Mouse (Mus musculus) layer of hippocampus, adult 18-20 months (tissue): ENCODE measurements around the gene Gckr. TPM values are rescaled to one million over a fixed set of nuclear protein-coding genes. Genes with fewer than 3 reads are reported as not detected.

Experiments used
- DNase-seq, 2 experiments: peaks; one replicate each; pipeline ENCODE4 v3.0.0; 2022; ENCODE audit warnings: low spot score in 2 of 2
- long read RNA-seq: library from polyadenylated mRNA; stranded (forward); transcript quantifications from one replicate; pipeline ENCODE4 v2.0.0, GENCODE M21; 2021
- total RNA-seq, 2 experiments: library from RNA; stranded (reverse); gene quantifications; 2 replicates each; pipeline ENCODE4 v1.2.3; 2021

Gene Gckr
- total RNA-seq: not detected
- long read RNA-seq: 0 reads

- DNase-seq: no peak
These were observed at the start of gene Gckr for GRCm38 (mm10) chr5:31297047-31297757. Gene Gckr (plus strand): TSS chr5:31297443.

- no peak for DNase-seq
These were observed 46.5 kb upstream of the Gckr start for GRCm38 (mm10) chr5:31250716-31251115.

- DNase-seq: peak in 1 of 2 experiments; percentile 27
These were observed 45.6 kb upstream of the Gckr start, which contains the start of gene Krtcap3 for GRCm38 (mm10) chr5:31251541-31252101. Gene Krtcap3 (plus strand): TSS chr5:31251691.

- DNase-seq: peak in 1 of 2 experiments; percentile 13
These were observed 45.1 kb upstream of the Gckr start for GRCm38 (mm10) chr5:31252151-31252550.

- no peak for DNase-seq
These were observed 44.3 kb upstream of the Gckr start for GRCm38 (mm10) chr5:31252795-31253545.

- no peak for DNase-seq
These were observed 43.4 kb upstream of the Gckr start for GRCm38 (mm10) chr5:31253806-31254205.

GRCm38 (mm10) chr5:31254452-31254851 is 42.8 kb upstream of the Gckr start:
- no peak for DNase-seq

- no peak for DNase-seq
These were observed 42.3 kb upstream of the Gckr start for GRCm38 (mm10) chr5:31254901-31255300.

GRCm38 (mm10) chr5:31255381-31255780 is 41.9 kb upstream of the Gckr start:
- DNase-seq: no peak

GRCm38 (mm10) chr5:31255971-31256370 is 41.3 kb upstream of the Gckr start:
- DNase-seq: no peak

GRCm38 (mm10) chr5:31257616-31258015 is 39.6 kb upstream of the Gckr start:
- no peak for DNase-seq

GRCm38 (mm10) chr5:31266101-31266500 is 31.1 kb upstream of the Gckr start:
- no peak for DNase-seq

GRCm38 (mm10) chr5:31267686-31268085 is 29.6 kb upstream of the Gckr start:
- DNase-seq: no peak

- DNase-seq: no peak
These were observed 24.2 kb upstream of the Gckr start for GRCm38 (mm10) chr5:31273018-31273417.

GRCm38 (mm10) chr5:31279245-31279988 is 17.8 kb upstream of the Gckr start:
- DNase-seq: no peak

- no peak for DNase-seq
These were observed 9.0 kb upstream of the Gckr start for GRCm38 (mm10) chr5:31288225-31288624.

- no peak for DNase-seq
These were observed 8.6 kb upstream of the Gckr start for GRCm38 (mm10) chr5:31288655-31289054.

GRCm38 (mm10) chr5:31289626-31290230 is 7.5 kb upstream of the Gckr start:
- no peak for DNase-seq

GRCm38 (mm10) chr5:31290521-31291360 is 6.5 kb upstream of the Gckr start, which contains the start of gene Ift172:
Gene Ift172 (minus strand): TSS chr5:31291116.
- DNase-seq: peak; percentile 94 to 98

GRCm38 (mm10) chr5:31291361-31291688 is 5.9 kb upstream of the Gckr start:
- no peak for DNase-seq
